Mouse (Mus musculus) heart, embryonic 16.5 days (tissue): ENCODE measurements around the gene 4930562C15Rik. TPM values are rescaled to one million over a fixed set of nuclear protein-coding genes. Genes with fewer than 3 reads are reported as not detected.

ENCODE experiments used
- ATAC-seq: fragments of 200-750 bp; cut with Nextera tagmentation; replicated peaks from 2 replicates; pipeline ENCODE4 v1.8.0; 2017; ENCODE audit warnings: moderate number of reproducible peaks; ENCODE audit not compliant: insufficient read depth, low FRiP score; ENCODE audit errors: extremely low read depth
- H3K27ac ChIP-seq: fragments of 300-500 bp; sonication (generic); 2 replicates; pipeline ENCODE4 v1.5.1; 2014; ENCODE audit warnings: mild to moderate bottlenecking, low read length, control low read depth, moderate library complexity
- H3K27me3 ChIP-seq: fragments of 300-500 bp; sonication (generic); 2 replicates; pipeline ENCODE4 v1.6.1; 2014; ENCODE audit warnings: low read length, mixed read lengths; ENCODE audit not compliant: control insufficient read depth, insufficient read depth
- H3K36me3 ChIP-seq: fragments of 300-500 bp; sonication (generic); 2 replicates; pipeline ENCODE4 v1.6.1; 2014; ENCODE audit not compliant: control insufficient read depth, insufficient read depth
- H3K4me1 ChIP-seq: fragments of 300-500 bp; sonication (generic); 2 replicates; pipeline ENCODE4 v1.6.1; 2014; ENCODE audit warnings: low read length, mixed read lengths; ENCODE audit not compliant: control insufficient read depth, insufficient read depth
- H3K4me2 ChIP-seq: fragments of 300-500 bp; sonication (generic); 2 replicates; pipeline ENCODE4 v1.6.1; 2014; ENCODE audit warnings: low read depth, mild to moderate bottlenecking, control low read depth, low read length
- H3K4me3 ChIP-seq: fragments of 300-500 bp; sonication (generic); 2 replicates; pipeline ENCODE4 v1.5.1; 2014; ENCODE audit warnings: mild to moderate bottlenecking, control low read depth, low read length
- H3K9ac ChIP-seq: fragments of 300-500 bp; sonication (generic); 2 replicates; pipeline ENCODE4 v1.6.1; 2014; ENCODE audit warnings: low read length, control low read depth
- H3K9me3 ChIP-seq: fragments of 300-500 bp; sonication (generic); replicated peaks from 2 replicates; pipeline ENCODE4 v1.6.1; 2016; ENCODE audit warnings: low read length; ENCODE audit not compliant: control insufficient read depth
- WGBS: fragments of 180-500 bp; shearing (Covaris S2); extraction: QIAGEN DNeasy Blood & Tissue Kit; methylation state at CpG from one replicate; pipeline ENCODE4 v1.1.7; 2014; 5-methylcytosine and 5-hydroxymethylcytosine counted together
- polyA plus RNA-seq: library from polyadenylated mRNA; unstranded; fragments of >200 nt; fragmentation: Nextera tagmentation; extraction: Ambion mirVana; gene quantifications from 2 replicates; pipeline ENCODE4 v1.2.1, GENCODE M21; 2015

Gene 4930562C15Rik
- polyA plus RNA-seq, 1 experiment from 2014 or later = 0.26 TPM

DNA sequence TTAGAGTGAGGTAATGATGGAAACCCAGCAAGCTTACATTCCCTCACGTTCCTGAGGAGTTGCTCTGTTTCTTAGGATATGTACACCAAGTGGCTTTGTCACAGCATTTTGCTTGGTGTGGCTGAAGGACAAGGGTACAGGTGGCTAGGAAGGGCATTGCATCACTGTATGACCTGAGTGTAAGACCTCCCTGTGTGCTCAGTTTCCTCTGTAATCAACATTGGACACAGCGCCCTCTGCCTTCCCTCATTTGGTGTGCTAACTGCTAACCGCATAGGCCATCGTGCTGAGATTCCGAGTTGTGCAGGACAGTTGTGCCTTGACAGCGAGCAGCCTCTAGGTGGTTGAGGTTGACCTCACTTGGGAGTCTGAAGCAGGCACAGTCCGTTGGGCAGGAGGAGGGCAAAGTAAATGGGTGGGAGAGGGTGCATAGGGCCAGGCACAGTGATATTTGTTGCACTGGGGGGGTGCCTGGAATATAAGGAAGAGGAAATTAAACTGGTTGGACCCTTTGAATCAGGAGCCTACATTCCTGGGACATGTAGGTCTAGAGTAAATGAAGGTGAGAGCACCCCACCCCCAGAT, 62.0 kb downstream of the 4930562C15Rik start:
- no peak for ATAC-seq
- 56% methylated on average over 7 of the region's 7 CpGs for WGBS
- Histone ChIP-seq H3K36me3 (no peaks in the 10 kb centered on the region), H3K27me3 (no peaks in the 10 kb centered on the region), H3K9me3 (no peaks in the 10 kb centered on the region), H3K27ac (peak overlapping the region; percentile 81), H3K9ac (no peak overlapping the region), H3K4me1 (peaks cover 39% of the 10 kb centered on the region), H3K4me2 (no peak overlapping the region), H3K4me3 (no peak overlapping the region)

DNA sequence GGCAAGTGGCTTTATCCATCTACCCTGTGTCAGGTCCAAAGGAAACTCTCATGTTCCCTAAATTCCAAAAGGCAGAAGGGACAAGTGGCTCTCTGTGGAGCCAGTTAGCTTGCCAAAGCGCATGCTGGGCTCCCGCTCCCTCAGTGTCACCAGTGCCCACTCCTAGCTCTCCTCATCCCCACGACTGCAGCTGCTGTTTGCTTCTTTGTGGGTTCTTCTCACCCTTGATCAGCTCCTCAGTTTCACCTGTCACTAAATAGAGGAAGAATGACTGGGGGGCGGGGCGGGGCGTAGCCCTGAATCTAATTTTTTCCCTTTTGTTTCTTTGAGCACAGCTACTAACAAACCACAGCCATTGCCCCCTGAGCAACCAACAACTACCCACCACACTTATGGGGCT, 63.7 kb downstream of the 4930562C15Rik start:
- no peak overlapping the region for H3K27ac ChIP-seq
- no peak overlapping the region for H3K4me2 ChIP-seq
- no peak overlapping the region for H3K4me3 ChIP-seq
- H3K9me3 ChIP-seq = no peaks in the 10 kb centered on the region
- peaks cover 42% of the 10 kb centered on the region for H3K4me1 ChIP-seq
- ATAC-seq = no peak
- H3K9ac ChIP-seq = no peak overlapping the region
- 80% methylated on average over 6 of the region's 6 CpGs for WGBS
- no peaks in the 10 kb centered on the region for H3K36me3 ChIP-seq
- no peaks in the 10 kb centered on the region for H3K27me3 ChIP-seq

DNA sequence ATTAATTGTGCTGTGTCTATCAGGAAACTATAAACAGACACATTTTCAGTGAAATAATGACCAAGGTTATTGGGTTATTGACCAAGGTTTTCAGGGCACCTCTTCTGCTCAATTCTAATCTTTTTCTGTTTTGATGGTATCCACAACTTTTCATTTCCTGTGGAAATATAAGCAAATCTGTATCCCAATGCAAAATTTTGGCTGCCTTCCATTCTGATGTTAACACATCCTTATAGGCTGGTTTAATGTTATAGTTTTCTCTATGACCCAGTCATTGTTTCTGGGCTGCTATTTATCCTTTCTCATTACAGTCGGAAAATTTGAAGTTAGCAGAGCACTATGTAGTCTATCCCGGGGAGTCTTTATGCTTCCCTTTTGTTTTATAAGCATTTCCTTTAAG, 64.5 kb downstream of the 4930562C15Rik start:
- Histone ChIP-seq H3K4me3 (no peak overlapping the region), H3K4me1 (peaks cover 35% of the 10 kb centered on the region), H3K9ac (no peak overlapping the region), H3K9me3 (no peaks in the 10 kb centered on the region), H3K4me2 (no peak overlapping the region), H3K27me3 (no peaks in the 10 kb centered on the region), H3K27ac (no peak overlapping the region), H3K36me3 (no peaks in the 10 kb centered on the region)
- ATAC-seq = no peak
- 59% methylated on average over 2 of the region's 2 CpGs for WGBS

DNA sequence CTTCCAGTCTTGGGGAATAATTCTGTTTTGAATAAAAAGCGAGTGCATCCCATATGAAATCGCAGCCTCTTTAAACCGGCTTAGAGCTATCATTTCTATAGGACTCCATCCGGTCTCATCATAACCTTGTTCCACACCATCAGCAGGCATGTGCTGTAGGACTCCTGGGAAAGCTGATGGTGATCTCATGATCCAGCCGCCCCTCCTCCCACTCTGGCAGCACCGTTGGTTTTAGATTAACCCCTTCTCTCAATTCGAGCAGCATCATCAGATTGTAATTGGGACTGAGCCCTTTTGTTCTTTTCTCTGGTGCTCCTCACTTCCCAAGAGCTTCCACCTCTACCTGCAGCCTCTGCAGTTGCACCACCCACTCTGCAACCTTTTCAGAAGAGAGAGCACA, 66.0 kb downstream of the 4930562C15Rik start:
- H3K4me1 ChIP-seq = peaks cover 29% of the 10 kb centered on the region
- 61% methylated on average over 7 of the region's 7 CpGs for WGBS
- H3K9ac ChIP-seq = no peak overlapping the region
- no peaks in the 10 kb centered on the region for H3K27me3 ChIP-seq
- ATAC-seq = no peak
- no peaks in the 10 kb centered on the region for H3K9me3 ChIP-seq
- no peak overlapping the region for H3K27ac ChIP-seq
- no peaks in the 10 kb centered on the region for H3K36me3 ChIP-seq
- no peak overlapping the region for H3K4me2 ChIP-seq
- H3K4me3 ChIP-seq = no peak overlapping the region

DNA sequence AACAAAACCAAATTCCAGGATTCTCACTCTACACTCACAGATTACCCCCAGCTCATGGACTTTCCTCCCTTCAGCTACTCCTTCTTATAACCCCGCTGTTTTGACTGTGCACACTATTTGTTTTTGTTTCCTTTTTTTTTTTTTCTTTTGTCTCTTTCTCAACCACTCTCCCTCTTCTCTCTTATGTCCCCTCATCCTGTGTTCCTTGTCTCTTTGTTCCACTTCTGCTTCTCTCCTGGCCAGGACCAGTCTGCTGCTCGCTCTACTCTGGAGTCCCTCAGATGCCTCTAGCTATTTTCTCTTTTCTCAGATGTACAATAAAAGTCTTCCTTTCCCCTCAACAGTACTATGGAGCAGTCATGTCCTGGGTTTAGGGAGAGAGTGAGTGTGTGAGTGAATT, 67.2 kb downstream of the 4930562C15Rik start:
- Histone ChIP-seq H3K27me3 (no peaks in the 10 kb centered on the region), H3K9ac (no peak overlapping the region), H3K27ac (no peak overlapping the region), H3K4me2 (no peak overlapping the region), H3K4me1 (peaks cover 16% of the 10 kb centered on the region), H3K36me3 (no peaks in the 10 kb centered on the region), H3K4me3 (no peak overlapping the region), H3K9me3 (no peaks in the 10 kb centered on the region)
- whole genome bisulfite sequencing = 89% methylated on average over 2 of the region's 2 CpGs
- no peak for ATAC-seq

DNA sequence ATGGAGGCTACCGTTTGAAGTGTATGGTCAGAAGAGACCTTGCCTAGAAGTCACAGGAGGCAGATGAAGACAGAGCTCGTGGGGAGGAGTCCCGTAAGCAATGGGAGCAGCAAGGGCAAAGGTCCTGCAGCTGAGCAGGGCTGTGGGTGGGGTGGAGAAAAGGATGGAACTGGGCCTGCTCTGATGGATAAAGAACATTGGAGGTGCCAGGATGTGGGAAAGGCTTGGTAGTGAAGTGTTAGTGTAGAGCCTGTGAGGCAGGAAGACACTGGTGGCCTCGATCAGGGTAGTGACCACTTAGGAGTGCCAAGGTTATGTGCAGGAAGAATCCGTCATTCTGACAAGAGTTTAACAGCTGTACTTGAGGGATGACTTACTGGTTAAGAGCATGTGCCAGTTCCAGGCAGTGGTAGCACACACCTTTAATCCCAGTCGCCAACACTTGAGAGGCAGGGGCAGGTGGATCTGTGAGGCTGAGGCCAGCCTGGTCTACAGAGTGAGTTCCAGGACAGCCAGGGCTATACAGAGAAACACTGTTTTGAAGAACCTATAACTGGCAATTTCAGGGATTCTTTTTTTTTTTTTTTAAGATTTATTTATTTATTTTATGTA, 68.4 kb downstream of the 4930562C15Rik start:
- ATAC-seq = no peak
- H3K4me2 ChIP-seq = no peak overlapping the region
- no peak overlapping the region for H3K9ac ChIP-seq
- H3K27me3 ChIP-seq = no peaks in the 10 kb centered on the region
- peaks cover 16% of the 10 kb centered on the region for H3K4me1 ChIP-seq
- H3K4me3 ChIP-seq = no peak overlapping the region
- no peaks in the 10 kb centered on the region for H3K36me3 ChIP-seq
- H3K9me3 ChIP-seq = no peaks in the 10 kb centered on the region
- WGBS = 69% methylated on average over 6 of the region's 6 CpGs
- no peak overlapping the region for H3K27ac ChIP-seq

DNA sequence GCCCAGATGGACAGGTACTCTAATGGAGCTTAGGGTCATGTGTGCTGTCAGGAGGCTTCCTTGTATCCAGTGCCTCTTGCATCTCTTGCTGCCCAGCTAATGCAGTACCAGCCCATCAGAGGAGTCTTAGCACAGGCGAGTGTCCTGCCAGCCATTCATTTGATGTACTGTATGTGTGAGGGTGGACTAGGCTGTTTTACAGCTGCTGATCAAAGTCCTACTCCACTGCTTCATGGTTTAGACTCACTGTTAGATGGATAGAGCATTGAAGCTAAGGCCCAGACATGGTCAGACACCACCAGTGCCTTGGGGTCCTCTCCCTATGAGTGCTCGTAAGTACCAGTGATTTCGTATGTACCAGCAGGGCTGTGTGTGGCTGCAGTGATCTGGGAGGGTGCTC, 69.7 kb downstream of the 4930562C15Rik start:
- no peak for ATAC-seq
- H3K4me1 ChIP-seq = peaks cover 12% of the 10 kb centered on the region
- no peaks in the 10 kb centered on the region for H3K9me3 ChIP-seq
- H3K27ac ChIP-seq = no peak overlapping the region
- no peak overlapping the region for H3K4me2 ChIP-seq
- H3K36me3 ChIP-seq = peaks cover 12% of the 10 kb centered on the region
- 83% methylated on average over 3 of the region's 3 CpGs for WGBS
- H3K27me3 ChIP-seq = no peaks in the 10 kb centered on the region
- H3K9ac ChIP-seq = no peak overlapping the region
- no peak overlapping the region for H3K4me3 ChIP-seq

DNA sequence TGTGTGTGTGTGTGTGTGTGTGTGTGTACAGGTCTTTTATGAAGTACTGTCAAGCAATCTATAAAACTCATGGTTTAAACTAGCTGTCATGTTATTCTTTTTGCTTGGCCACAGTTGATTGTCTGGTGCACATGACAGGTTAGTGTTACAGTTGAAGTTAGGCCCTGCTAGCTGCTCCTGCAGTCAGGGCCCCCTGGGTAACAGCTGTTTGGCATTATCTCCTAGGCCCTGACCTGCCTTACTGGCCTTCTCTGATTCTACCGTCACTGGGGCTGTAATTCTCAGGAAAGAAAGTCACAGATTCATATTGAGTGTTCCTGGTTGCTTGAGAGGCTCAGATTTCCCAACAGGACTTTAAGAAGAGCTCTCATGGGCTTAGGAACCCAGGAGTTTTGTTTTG, 70.4 kb downstream of the 4930562C15Rik start:
- 28% methylated on average over 1 of the region's 1 CpGs for WGBS
- no peaks in the 10 kb centered on the region for H3K27me3 ChIP-seq
- ATAC-seq = no peak
- peaks cover 19% of the 10 kb centered on the region for H3K36me3 ChIP-seq
- peaks cover 8% of the 10 kb centered on the region for H3K4me1 ChIP-seq
- H3K4me3 ChIP-seq = no peak overlapping the region
- no peak overlapping the region for H3K27ac ChIP-seq
- no peaks in the 10 kb centered on the region for H3K9me3 ChIP-seq
- H3K9ac ChIP-seq = no peak overlapping the region
- H3K4me2 ChIP-seq = no peak overlapping the region

DNA sequence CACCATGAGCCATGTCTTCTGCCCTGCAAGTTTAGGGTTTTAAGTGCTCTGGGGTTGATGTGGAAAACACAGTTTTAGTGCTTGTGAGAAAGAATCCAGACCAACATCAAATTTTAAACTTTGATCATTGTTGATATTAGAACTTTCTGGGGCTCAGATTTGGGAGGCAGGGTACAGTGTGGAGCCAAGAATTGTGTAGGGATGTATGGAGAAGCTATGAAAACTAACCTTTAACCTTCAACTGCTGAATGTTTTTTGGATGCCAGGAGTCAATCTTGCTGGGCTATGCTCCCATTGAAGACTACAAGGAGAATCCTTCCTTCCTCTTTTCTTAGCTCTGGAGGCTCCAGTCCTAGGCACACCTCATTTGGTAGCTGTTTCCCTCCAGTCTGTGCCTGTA, 71.3 kb downstream of the 4930562C15Rik start:
- Histone ChIP-seq H3K9ac (no peak overlapping the region), H3K4me1 (peaks cover 8% of the 10 kb centered on the region), H3K4me3 (no peak overlapping the region), H3K36me3 (peaks cover 28% of the 10 kb centered on the region), H3K27me3 (no peaks in the 10 kb centered on the region), H3K9me3 (no peaks in the 10 kb centered on the region), H3K27ac (no peak overlapping the region), H3K4me2 (no peak overlapping the region)
- no peak for ATAC-seq
